Mouse (Mus musculus) stomach, embryonic 14.5 days (tissue): ENCODE measurements around the gene Rad23a. TPM values are rescaled to one million over a fixed set of nuclear protein-coding genes. Genes with fewer than 3 reads are reported as not detected.
A peak's percentile ranks its signal among the peaks of the same experiment; 100 is the strongest.
"Not testable (repeated sequence)": the region's sequence is repeated elsewhere in the genome, so short reads cannot be mapped to it uniquely, and the experiment has no call there.

Experiments
- ATAC-seq: fragments of 200-750 bp; cut with Nextera tagmentation; 2 replicates; pipeline ENCODE4 v1.8.0; 2017; ENCODE audit warnings: low read depth, moderate TSS enrichment; ENCODE audit not compliant: insufficient number of reproducible peaks, insufficient read depth, low FRiP score
- H3K27ac ChIP-seq: fragments of 300-500 bp; sonication (generic); 2 replicates; pipeline ENCODE4 v1.5.1; 2014; ENCODE audit warnings: mild to moderate bottlenecking, low read length, moderate library complexity, mixed read lengths
- H3K27me3 ChIP-seq: fragments of 300-500 bp; sonication (generic); 2 replicates; pipeline ENCODE4 v1.6.1; 2014; ENCODE audit warnings: low read length, control low read depth, mixed read lengths; ENCODE audit not compliant: control insufficient read depth, insufficient read depth
- H3K36me3 ChIP-seq: fragments of 300-500 bp; sonication (generic); 2 replicates; pipeline ENCODE4 v1.6.1; 2014; ENCODE audit warnings: mild to moderate bottlenecking, control low read depth, low read length, moderate library complexity, mixed read lengths; ENCODE audit not compliant: control insufficient read depth, insufficient read depth
- H3K4me1 ChIP-seq: fragments of 300-500 bp; sonication (generic); 2 replicates; pipeline ENCODE4 v1.6.1; 2014; ENCODE audit warnings: low read length, control low read depth, mixed read lengths; ENCODE audit not compliant: control insufficient read depth, insufficient read depth
- H3K4me2 ChIP-seq: fragments of 300-500 bp; sonication (generic); replicated peaks from 2 replicates; pipeline ENCODE4 v1.6.1; 2014; ENCODE audit warnings: low read depth, low read length, control low read depth
- H3K4me3 ChIP-seq: fragments of 300-500 bp; sonication (generic); 2 replicates; pipeline ENCODE4 v1.5.1; 2014; ENCODE audit warnings: low read depth, low read length, control low read depth
- H3K9ac ChIP-seq: fragments of 300-500 bp; sonication (generic); replicated peaks from 2 replicates; pipeline ENCODE4 v1.6.1; 2014; ENCODE audit warnings: low read depth, mild to moderate bottlenecking, control low read depth, low read length, moderate library complexity, mixed read lengths
- H3K9me3 ChIP-seq: fragments of 300-500 bp; sonication (generic); 2 replicates; pipeline ENCODE4 v1.6.1; 2016; ENCODE audit warnings: low read depth, low read length, control low read depth; ENCODE audit not compliant: control insufficient read depth
- WGBS: fragments of 180-500 bp; shearing (Covaris S2); extraction: QIAGEN DNeasy Blood & Tissue Kit; methylation state at CpG from one replicate; pipeline ENCODE4 v1.1.7; 2014; 5-methylcytosine and 5-hydroxymethylcytosine counted together
- polyA plus RNA-seq: library from polyadenylated mRNA; unstranded; fragments of >200 nt; fragmentation: Nextera tagmentation; extraction: Ambion mirVana; gene quantifications from 2 replicates; pipeline ENCODE4 v1.2.1, GENCODE M21; 2014

Rad23a gene
- polyA plus RNA-seq, 1 experiment from 2014 or later, result 119 TPM

DNA sequence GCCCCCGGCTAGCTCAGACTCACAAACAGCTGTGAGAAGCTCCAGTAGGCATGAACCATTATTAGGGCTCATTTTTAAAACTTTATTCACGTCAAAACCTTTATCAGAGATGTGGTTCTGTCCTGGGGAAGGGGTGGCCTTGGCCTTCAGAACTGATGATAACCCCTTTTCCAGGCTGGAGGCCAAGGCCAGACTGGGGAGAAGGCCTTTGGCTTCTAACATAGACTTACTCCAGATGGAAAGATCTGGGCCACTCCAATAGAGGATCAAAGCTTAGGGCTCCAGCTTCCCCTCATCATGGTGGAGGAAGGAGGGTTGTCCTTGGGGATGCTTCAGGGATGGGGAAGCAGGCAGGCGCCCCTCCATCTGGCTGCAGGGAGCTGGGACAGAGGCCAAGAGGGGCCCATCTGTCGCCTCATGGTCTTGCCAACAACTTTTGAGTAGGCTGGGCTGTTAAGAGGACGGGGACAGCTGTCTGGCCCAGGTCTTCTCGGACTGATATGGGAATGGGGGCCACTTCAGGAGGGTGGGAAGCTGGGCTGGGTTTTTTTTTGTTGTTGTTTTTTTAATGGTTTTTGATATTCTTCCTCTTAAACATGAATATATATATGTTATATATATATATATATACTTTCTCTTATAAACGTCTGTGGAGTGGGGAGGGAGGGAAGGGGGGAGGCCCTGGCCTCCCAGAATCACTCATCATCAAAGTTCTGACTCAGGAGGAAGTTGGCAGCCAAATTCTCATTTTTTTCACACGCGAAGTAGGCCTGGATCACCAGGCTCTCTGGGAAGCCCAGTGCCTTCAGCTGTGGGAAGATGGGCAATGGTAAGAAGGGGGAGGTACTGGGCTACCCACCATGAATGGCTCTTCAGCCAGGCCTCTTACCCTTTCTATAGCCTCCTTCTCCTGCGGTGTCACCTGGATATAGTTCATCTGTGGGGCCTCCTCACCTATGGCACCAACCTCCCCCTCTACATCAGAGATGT lies 5.3 kb downstream of the Rad23a start:
- H3K36me3 ChIP-seq, result peaks cover 52% of the 10 kb centered on the region
- H3K4me2 ChIP-seq, result no peak overlapping the region
- 67% methylated on average over 10 of the region's 10 CpGs for WGBS
- no peak for ATAC-seq
- peaks cover 29% of the 10 kb centered on the region for H3K4me1 ChIP-seq
- no peak overlapping the region; the same call in 1 of the 2 replicates for H3K27ac ChIP-seq
- no peaks in the 10 kb centered on the region for H3K9me3 ChIP-seq
- no peak overlapping the region for H3K9ac ChIP-seq
- no peaks in the 10 kb centered on the region for H3K27me3 ChIP-seq
- H3K4me3 ChIP-seq, result no peak overlapping the region

GRCm38 (mm10) chr8:84834002-84834865 lies 6.2 kb downstream of the Rad23a start:
- no peaks in the 10 kb centered on the region for H3K9me3 ChIP-seq
- ATAC-seq, result no peak
- H3K27ac ChIP-seq, result no peak overlapping the region
- peaks cover 23% of the 10 kb centered on the region for H3K4me1 ChIP-seq
- no peak overlapping the region for H3K9ac ChIP-seq
- peaks cover 52% of the 10 kb centered on the region for H3K36me3 ChIP-seq
- H3K4me3 ChIP-seq, result no peak overlapping the region
- no peak overlapping the region for H3K4me2 ChIP-seq
- H3K27me3 ChIP-seq, result no peaks in the 10 kb centered on the region
- WGBS, result 87% methylated on average over 19 of the region's 19 CpGs

DNA sequence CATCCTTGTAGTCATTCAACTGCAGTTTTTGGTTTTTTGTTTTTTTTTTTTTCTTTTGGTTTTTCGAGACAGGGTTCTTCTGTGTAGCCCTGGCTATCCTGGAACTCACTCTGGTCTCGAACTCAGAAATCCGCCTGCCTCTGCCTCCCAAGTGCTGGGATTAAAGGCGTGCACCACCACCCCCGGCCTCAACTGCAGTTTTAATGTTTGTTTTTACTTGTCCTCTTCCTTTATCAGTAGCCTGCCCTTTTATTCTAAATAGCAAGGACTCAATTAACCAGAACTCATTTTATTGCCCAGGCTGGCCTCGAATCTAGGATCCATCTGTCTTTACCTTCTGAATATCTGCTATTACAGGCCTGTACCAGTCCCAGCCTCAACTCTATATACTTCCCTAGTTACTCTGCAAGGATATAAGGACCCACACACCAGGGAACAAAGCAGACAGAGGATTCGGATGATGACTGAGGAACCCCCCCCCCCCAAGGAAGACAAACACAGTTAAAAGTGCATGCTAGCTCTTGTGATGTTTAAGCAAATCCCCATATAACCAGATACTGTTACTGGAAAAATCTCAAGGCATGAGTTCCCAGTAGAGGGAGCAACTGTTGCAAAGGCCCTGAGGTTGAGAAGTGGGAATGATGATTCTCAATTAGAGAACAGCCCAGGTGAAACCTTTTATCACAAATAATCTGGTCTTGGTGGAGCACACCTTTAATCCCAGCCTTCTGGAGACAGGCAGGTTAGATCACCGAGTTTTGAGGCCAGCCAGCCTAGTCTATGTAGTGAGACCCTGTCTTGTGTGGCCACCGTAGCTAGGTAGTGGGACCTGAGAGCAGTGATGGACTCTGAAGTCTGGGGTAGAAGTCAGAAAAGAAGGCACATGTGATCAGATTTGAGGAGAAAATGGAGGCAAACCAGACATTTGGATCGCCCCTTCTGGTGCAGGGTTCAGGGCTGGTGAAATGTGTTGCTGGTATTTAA lies 7.4 kb downstream of the Rad23a start:
- 55% methylated on average over 10 of the region's 10 CpGs for WGBS
- H3K27ac ChIP-seq, result peak overlapping the region; percentile 93
- peaks cover 43% of the 10 kb centered on the region for H3K36me3 ChIP-seq
- peaks cover 21% of the 10 kb centered on the region for H3K4me1 ChIP-seq
- H3K27me3 ChIP-seq, result no peaks in the 10 kb centered on the region
- peak overlapping the region; percentile 92 for H3K9ac ChIP-seq
- peak overlapping the region; percentile 51 for H3K4me2 ChIP-seq
- no peak for ATAC-seq
- H3K4me3 ChIP-seq, result peak overlapping the region; percentile 99
- H3K9me3 ChIP-seq, result no peaks in the 10 kb centered on the region

- peaks cover 21% of the 10 kb centered on the region for H3K4me1 ChIP-seq
- peak overlapping the region; percentile 51 for H3K4me2 ChIP-seq
- ATAC-seq, result peak; percentile 66
- H3K27me3 ChIP-seq, result no peaks in the 10 kb centered on the region
- H3K9ac ChIP-seq, result peak overlapping the region; percentile 92
- 1% methylated on average over 59 of the region's 59 CpGs for WGBS
- H3K9me3 ChIP-seq, result no peaks in the 10 kb centered on the region
- H3K27ac ChIP-seq, result peak overlapping the region; percentile 93
- H3K4me3 ChIP-seq, result peak overlapping the region; percentile 99
- H3K36me3 ChIP-seq, result peaks cover 34% of the 10 kb centered on the region
Observed at GRCm38 (mm10) chr8:84832034-84832717, 8.3 kb downstream of the Rad23a start.

DNA sequence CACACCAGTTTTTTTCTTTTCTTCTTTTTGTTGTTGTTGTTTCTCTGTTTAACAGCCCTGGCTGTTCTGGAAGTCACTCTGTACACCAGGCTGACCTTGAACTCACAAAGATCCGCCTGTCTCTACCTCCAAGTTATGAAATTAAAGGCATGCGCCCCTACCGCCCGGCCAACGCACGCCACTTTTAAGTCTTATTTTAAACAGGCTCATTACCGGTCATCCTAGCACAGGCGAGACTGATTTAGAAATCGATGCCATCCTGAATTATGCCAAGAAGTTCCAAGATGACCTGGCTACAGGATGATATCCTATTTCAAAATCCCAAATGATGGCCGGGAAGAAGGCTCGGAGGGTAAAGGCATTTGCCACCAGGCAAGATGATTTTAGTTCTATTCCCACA lies 9.0 kb downstream of the Rad23a start, which contains the start of gene Gadd45gip1:
TSS of gene Gadd45gip1 (plus strand) at position 33 of the 400 bp plus-strand sequence.
- H3K27me3 ChIP-seq, result no peaks in the 10 kb centered on the region
- peak within 1 kb of the TSS; percentile 93 for H3K27ac ChIP-seq
- WGBS, result 73% methylated on average over 11 of the region's 11 CpGs
- peaks cover 21% of the 10 kb centered on the region for H3K4me1 ChIP-seq
- H3K4me3 ChIP-seq, result peak within 1 kb of the TSS; percentile 99
- peak within 1 kb of the TSS; percentile 92 for H3K9ac ChIP-seq
- H3K36me3 ChIP-seq, result peaks cover 27% of the 10 kb centered on the region
- peak within 1 kb of the TSS; percentile 51 for H3K4me2 ChIP-seq
- no peak for ATAC-seq
- no peaks in the 10 kb centered on the region for H3K9me3 ChIP-seq

- not testable (repeated sequence) for H3K9me3 ChIP-seq, H3K4me2 ChIP-seq, H3K4me3 ChIP-seq, H3K27ac ChIP-seq, H3K36me3 ChIP-seq, H3K27me3 ChIP-seq, ATAC-seq, H3K4me1 ChIP-seq, H3K9ac ChIP-seq
- WGBS, result 92% methylated on average over 2 of the region's 2 CpGs
Observed at GRCm38 (mm10) chr8:84826518-84826917, 13.9 kb downstream of the Rad23a start.

- Histone ChIP-seq H3K4me1 (no peaks in the 10 kb centered on the region), H3K9me3 (no peaks in the 10 kb centered on the region), H3K36me3 (no peaks in the 10 kb centered on the region), H3K27me3 (no peaks in the 10 kb centered on the region), H3K9ac (no peak overlapping the region), H3K27ac (no peak overlapping the region), H3K4me2 (no peak overlapping the region), H3K4me3 (no peak overlapping the region)
- WGBS, result 38% methylated on average over 4 of the region's 4 CpGs
- ATAC-seq, result no peak
Observed at GRCm38 (mm10) chr8:84825636-84826035, 14.8 kb downstream of the Rad23a start.
